Mouse (Mus musculus) forebrain, embryonic 14.5 days (tissue): ENCODE results near the gene Atp6ap1l. TPM values are rescaled to one million over a fixed set of nuclear protein-coding genes. Genes with fewer than 3 reads are reported as not detected.

Source experiments
- ATAC-seq: fragments of 200-750 bp; cut with Nextera tagmentation; 2 replicates; pipeline ENCODE4 v1.8.0; 2017; ENCODE audit warnings: mild to moderate bottlenecking, moderate library complexity
- DNase-seq: peaks from one replicate; pipeline ENCODE4 v3.0.0-alpha.2; 2015; ENCODE audit warnings: low spot score
- H3K27ac ChIP-seq: fragments of 300-500 bp; sonication (generic); 2 replicates; pipeline ENCODE4 v1.5.1; 2014; ENCODE audit warnings: low read depth, mild to moderate bottlenecking, control low read depth, low read length, moderate library complexity
- H3K27me3 ChIP-seq: fragments of 300-500 bp; sonication (generic); replicated peaks from 2 replicates; pipeline ENCODE4 v1.6.1; 2014; ENCODE audit warnings: low read length, control low read depth, mixed read lengths; ENCODE audit not compliant: control insufficient read depth, insufficient read depth
- H3K36me3 ChIP-seq: fragments of 300-500 bp; sonication (generic); 2 replicates; pipeline ENCODE4 v1.6.1; 2014; ENCODE audit warnings: low read length, control low read depth; ENCODE audit not compliant: control insufficient read depth, insufficient read depth
- H3K4me1 ChIP-seq: fragments of 300-500 bp; sonication (generic); 2 replicates; pipeline ENCODE4 v1.6.1; 2014; ENCODE audit warnings: antibody characterized with exemption, low read length, control low read depth; ENCODE audit not compliant: control insufficient read depth, insufficient read depth
- H3K4me2 ChIP-seq: fragments of 300-500 bp; sonication (generic); 2 replicates; pipeline ENCODE4 v1.6.1; 2014; ENCODE audit warnings: mild to moderate bottlenecking, control low read depth, low read length
- H3K4me3 ChIP-seq: fragments of 300-500 bp; sonication (generic); 2 replicates; pipeline ENCODE4 v1.5.1; 2014; ENCODE audit warnings: low read depth, low read length, control low read depth
- H3K9ac ChIP-seq: fragments of 300-500 bp; sonication (generic); 2 replicates; pipeline ENCODE4 v1.6.1; 2014; ENCODE audit warnings: mild to moderate bottlenecking, low read length, control low read depth, moderate library complexity
- H3K9me3 ChIP-seq: fragments of 300-500 bp; sonication (generic); replicated peaks from 2 replicates; pipeline ENCODE4 v1.6.1; 2016; ENCODE audit warnings: low read length, control low read depth, mixed read lengths; ENCODE audit not compliant: control insufficient read depth
- WGBS: fragments of 180-500 bp; shearing (Covaris S2); extraction: QIAGEN DNeasy Blood & Tissue Kit; methylation state at CpG from one replicate; pipeline ENCODE4 v1.1.7; 2014; 5-methylcytosine and 5-hydroxymethylcytosine counted together
- polyA plus RNA-seq: library from polyadenylated mRNA; unstranded; fragments of >200 nt; fragmentation: Nextera tagmentation; extraction: Ambion mirVana; gene quantifications from 2 replicates; pipeline ENCODE4 v1.2.1, GENCODE M21; 2014

Atp6ap1l gene
- polyA plus RNA-seq, 1 experiment from 2014 or later: 4.5 TPM

GRCm38 (mm10) chr13:90896821-90897220 lies 8.3 kb downstream of the Atp6ap1l start:
- no peaks in the 10 kb centered on the region for H3K27me3 ChIP-seq
- H3K27ac ChIP-seq: no peak overlapping the region
- H3K4me3 ChIP-seq: no peak overlapping the region
- H3K9me3 ChIP-seq: no peaks in the 10 kb centered on the region
- WGBS: 85% methylated on average over 12 of the region's 12 CpGs
- ATAC-seq: no peak
- H3K4me2 ChIP-seq: no peak overlapping the region
- no peak for DNase-seq
- no peak overlapping the region for H3K9ac ChIP-seq
- H3K4me1 ChIP-seq: 0 out of 2 replicates have a peak, but pooled peaks cover 3% of the 10 kb centered on the region
- H3K36me3 ChIP-seq: no peaks in the 10 kb centered on the region

GRCm38 (mm10) chr13:90896098-90896497 lies 9.1 kb downstream of the Atp6ap1l start:
- Histone ChIP-seq H3K9ac (no peak overlapping the region), H3K9me3 (no peaks in the 10 kb centered on the region), H3K4me3 (no peak overlapping the region), H3K4me1 (0 out of 2 replicates have a peak, but pooled peaks cover 3% of the 10 kb centered on the region), H3K27me3 (no peaks in the 10 kb centered on the region), H3K36me3 (no peaks in the 10 kb centered on the region), H3K27ac (no peak overlapping the region), H3K4me2 (no peak overlapping the region)
- DNase-seq (peak; percentile 70), ATAC-seq (peak; percentile 63)
- WGBS: 4% methylated on average over 2 of the region's 2 CpGs

- Histone ChIP-seq H3K9ac (no peak overlapping the region), H3K27ac (no peak overlapping the region), H3K9me3 (no peaks in the 10 kb centered on the region), H3K27me3 (no peaks in the 10 kb centered on the region), H3K4me1 (0 out of 2 replicates have a peak, but pooled peaks cover 3% of the 10 kb centered on the region), H3K4me3 (no peak overlapping the region), H3K4me2 (no peak overlapping the region), H3K36me3 (no peaks in the 10 kb centered on the region)
- 89% methylated on average over 4 of the region's 4 CpGs for WGBS
- no peak for DNase-seq
- ATAC-seq: no peak
These were observed 10.3 kb downstream of the Atp6ap1l start for GRCm38 (mm10) chr13:90894819-90895218.

GRCm38 (mm10) chr13:90890111-90890510 lies 15.0 kb downstream of the Atp6ap1l start:
- no peak overlapping the region for H3K27ac ChIP-seq
- H3K27me3 ChIP-seq: no peaks in the 10 kb centered on the region
- DNase-seq: no peak
- H3K36me3 ChIP-seq: no peaks in the 10 kb centered on the region
- no peak overlapping the region for H3K4me2 ChIP-seq
- WGBS: 91% methylated on average over 5 of the region's 5 CpGs
- no peak overlapping the region for H3K9ac ChIP-seq
- H3K4me3 ChIP-seq: no peak overlapping the region
- no peaks in the 10 kb centered on the region for H3K4me1 ChIP-seq
- no peaks in the 10 kb centered on the region for H3K9me3 ChIP-seq
- ATAC-seq: no peak

- no peaks in the 10 kb centered on the region for H3K27me3 ChIP-seq
- H3K27ac ChIP-seq: no peak overlapping the region
- peak; percentile 86 for DNase-seq
- no peaks in the 10 kb centered on the region for H3K36me3 ChIP-seq
- no peaks in the 10 kb centered on the region for H3K4me1 ChIP-seq
- H3K4me2 ChIP-seq: peak overlapping the region; percentile 55
- 1% methylated on average over 18 of the region's 18 CpGs for WGBS
- peak; percentile 81 for ATAC-seq
- peak overlapping the region; percentile 29; the same call in 1 of the 2 replicates for H3K9ac ChIP-seq
- no peaks in the 10 kb centered on the region for H3K9me3 ChIP-seq
- peak overlapping the region; percentile 28 for H3K4me3 ChIP-seq
These were observed 18.6 kb downstream of the Atp6ap1l start for GRCm38 (mm10) chr13:90886568-90886983.

GRCm38 (mm10) chr13:90885856-90886532 lies 19.2 kb downstream of the Atp6ap1l start:
- Histone ChIP-seq H3K4me1 (no peaks in the 10 kb centered on the region), H3K27ac (no peak overlapping the region), H3K9me3 (no peaks in the 10 kb centered on the region), H3K9ac (no peak overlapping the region), H3K4me2 (peak overlapping the region; percentile 55), H3K4me3 (peak overlapping the region; percentile 28), H3K27me3 (no peaks in the 10 kb centered on the region), H3K36me3 (no peaks in the 10 kb centered on the region)
- DNase-seq: no peak
- ATAC-seq: peak; percentile 27; the same call in 1 of the 2 replicates
- WGBS: 58% methylated on average over 13 of the region's 13 CpGs

GRCm38 (mm10) chr13:90881727-90882429 lies 23.3 kb downstream of the Atp6ap1l start:
- ATAC-seq: no peak
- 97% methylated on average over 1 of the region's 1 CpGs for WGBS
- H3K27me3 ChIP-seq: no peaks in the 10 kb centered on the region
- no peaks in the 10 kb centered on the region for H3K36me3 ChIP-seq
- no peak overlapping the region for H3K4me2 ChIP-seq
- no peaks in the 10 kb centered on the region for H3K9me3 ChIP-seq
- no peak overlapping the region for H3K27ac ChIP-seq
- DNase-seq: no peak
- no peak overlapping the region for H3K4me3 ChIP-seq
- H3K9ac ChIP-seq: no peak overlapping the region
- H3K4me1 ChIP-seq: no peaks in the 10 kb centered on the region

- H3K4me2 ChIP-seq: no peak overlapping the region
- no peak overlapping the region for H3K4me3 ChIP-seq
- no peaks in the 10 kb centered on the region for H3K27me3 ChIP-seq
- no peak overlapping the region for H3K27ac ChIP-seq
- no peaks in the 10 kb centered on the region for H3K4me1 ChIP-seq
- no peaks in the 10 kb centered on the region for H3K36me3 ChIP-seq
- no peak overlapping the region for H3K9ac ChIP-seq
- H3K9me3 ChIP-seq: no peaks in the 10 kb centered on the region
- no peak for ATAC-seq
- no peak for DNase-seq
- WGBS: 61% methylated on average over 4 of the region's 4 CpGs
These were observed 33.6 kb downstream of the Atp6ap1l start for GRCm38 (mm10) chr13:90871579-90871978.

- DNase-seq (no peak), ATAC-seq (no peak)
- no peaks in the 10 kb centered on the region for H3K9me3 ChIP-seq
- H3K4me3 ChIP-seq: no peak overlapping the region
- no peak overlapping the region for H3K4me2 ChIP-seq
- no peaks in the 10 kb centered on the region for H3K27me3 ChIP-seq
- no peak overlapping the region for H3K27ac ChIP-seq
- WGBS: 15% methylated on average over 4 of the region's 4 CpGs
- no peaks in the 10 kb centered on the region for H3K4me1 ChIP-seq
- H3K36me3 ChIP-seq: no peaks in the 10 kb centered on the region
- no peak overlapping the region for H3K9ac ChIP-seq
These were observed 36.0 kb downstream of the Atp6ap1l start for GRCm38 (mm10) chr13:90869157-90869556.
